Mouse (Mus musculus) bone marrow, adult 2 months (tissue): ENCODE results near the gene Ascc1. TPM values are rescaled to one million over a fixed set of nuclear protein-coding genes. Genes with fewer than 3 reads are reported as not detected.
"Not testable (repeated sequence)": the region's sequence is repeated elsewhere in the genome, so short reads cannot be mapped to it uniquely, and the experiment has no call there.

Experiments
- H3K27ac ChIP-seq: fragments of 200-500 bp; 2 replicates; pipeline ENCODE4 v1.5.1; 2012; ENCODE audit warnings: low read depth, mild to moderate bottlenecking, control low read depth, inconsistent platforms, low read length; ENCODE audit not compliant: control insufficient read depth, poor library complexity, insufficient read depth
- H3K4me1 ChIP-seq: fragments of 200-500 bp; 2 replicates; pipeline ENCODE4 v1.6.1; 2011; ENCODE audit warnings: low read length; ENCODE audit not compliant: control insufficient read depth, insufficient read depth
- H3K4me3 ChIP-seq: fragments of 200-500 bp; replicated peaks from 2 replicates; pipeline ENCODE3; 2011; ENCODE audit warnings: mild to moderate bottlenecking, low read depth, low read length, control low read depth; ENCODE audit not compliant: control insufficient read depth
- CTCF ChIP-seq: fragments of 200-500 bp; IDR thresholded peaks from 2 replicates; pipeline ENCODE4 v1.5.1; 2011; ENCODE audit warnings: low read length, control low read depth; ENCODE audit not compliant: control insufficient read depth, insufficient read depth
- POLR2A ChIP-seq: fragments of 200-500 bp; IDR thresholded peaks from 2 replicates; pipeline ENCODE4 v1.6.1; 2011; ENCODE audit warnings: low read depth, mild to moderate bottlenecking, control low read depth, low read length, borderline replicate concordance; ENCODE audit not compliant: control insufficient read depth
- WGBS: fragments of 180-500 bp; shearing (Covaris S2); methylation state at CpG from one replicate; pipeline ENCODE4 v1.1.7; 2018; 5-methylcytosine and 5-hydroxymethylcytosine counted together
- polyA plus RNA-seq: library from polyadenylated mRNA; stranded (reverse); fragments of >200 nt; gene quantifications from 2 replicates; pipeline ENCODE4 v1.2.4, GENCODE M21; 2011; ENCODE audit warnings: low replicate concordance; ENCODE audit not compliant: missing spikeins, insufficient read depth, insufficient read length

Ascc1 gene
- polyA plus RNA-seq, 1 experiment = 18.6 TPM

DNA sequence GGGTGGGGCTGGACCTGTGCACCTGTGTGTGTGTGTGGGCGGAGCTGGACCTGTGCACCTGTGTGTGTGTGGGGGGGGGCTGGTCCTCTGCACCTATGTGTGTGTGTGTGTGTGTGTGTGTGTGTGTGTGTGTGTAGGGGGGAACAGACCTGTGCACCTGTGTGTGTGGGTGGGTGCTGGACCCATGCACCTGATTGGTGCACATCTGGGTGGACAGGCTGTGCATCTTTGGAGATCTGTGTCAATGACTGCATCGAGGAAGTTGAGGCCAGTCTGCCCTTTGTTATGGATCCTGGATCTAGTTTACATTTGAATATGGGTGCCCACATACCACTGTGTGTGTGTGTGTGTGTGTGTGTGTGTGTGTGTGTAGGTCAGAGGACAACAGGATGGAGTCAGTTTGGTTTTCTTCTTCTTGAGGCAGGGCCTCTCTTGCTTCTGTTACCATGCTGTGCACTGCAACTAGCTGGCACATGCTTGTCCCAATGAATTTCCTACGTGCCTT lies 139.1 kb downstream of the Ascc1 start:
- WGBS = 87% methylated on average over 3 of the region's 3 CpGs
- Histone ChIP-seq H3K4me3 (no peak overlapping the region), H3K27ac (no peak overlapping the region), H3K4me1 (peaks cover 2% of the 10 kb centered on the region; the same call in 1 of the 2 replicates)
- TF ChIP-seq POLR2A = no peak
- no peak for TF ChIP-seq CTCF

- not testable (repeated sequence) for H3K27ac ChIP-seq, H3K4me1 ChIP-seq, H3K4me3 ChIP-seq
- 82% methylated on average over 10 of the region's 10 CpGs for WGBS
Measured at GRCm38 (mm10) chr10:60147510-60148047, 145.0 kb downstream of the Ascc1 start.

DNA sequence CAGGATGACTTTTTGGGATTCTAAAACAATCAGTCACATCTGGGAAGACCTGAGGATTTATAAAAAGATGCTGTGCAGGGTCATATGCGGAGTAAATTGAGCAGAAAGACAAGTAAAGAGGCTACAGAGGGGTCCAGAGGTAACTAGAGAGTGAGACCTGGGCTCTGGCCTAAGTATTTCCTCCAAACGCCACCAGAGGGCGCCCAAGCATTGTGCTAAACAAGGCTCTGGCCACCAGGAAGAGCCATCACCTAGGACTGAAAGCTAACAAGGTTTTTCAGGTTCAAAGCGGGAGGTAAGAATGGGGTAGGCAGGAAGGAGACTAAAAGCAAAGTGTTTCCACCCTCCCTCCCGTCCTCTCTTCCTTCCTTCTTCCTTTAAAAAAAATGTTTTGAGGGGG lies 145.5 kb downstream of the Ascc1 start:
- H3K4me3 ChIP-seq = no peak overlapping the region
- WGBS = 2% methylated on average over 5 of the region's 5 CpGs
- H3K4me1 ChIP-seq = no peaks in the 10 kb centered on the region; the same call in 1 of the 2 replicates
- no peak overlapping the region for H3K27ac ChIP-seq
- TF ChIP-seq CTCF = peak; percentile 87
- TF ChIP-seq POLR2A = no peak

Other genes with a start within 250 kb of the Ascc1 start
- gene Dnajb12, start 123.2 kb upstream of the Ascc1 start, polyA plus RNA-seq = 15.4 and 20.5 TPM in 2 replicates
- 19.2 and 34.2 TPM in 2 replicates for gene Ddit4, start 51.0 kb upstream of the Ascc1 start, polyA plus RNA-seq
- gene Anapc16, start 330 bp downstream of the Ascc1 start, polyA plus RNA-seq = 25.2 and 32.9 TPM in 2 replicates
- gene Spock2, start 103.4 kb downstream of the Ascc1 start, polyA plus RNA-seq = 0.95 and 1.2 TPM in 2 replicates
- 11.9 and 16.5 TPM in 2 replicates for gene Chst3, start 216.5 kb downstream of the Ascc1 start, polyA plus RNA-seq